Comparison of ENCODE assay signal across 9 mouse cellular contexts in genomic region chr15:98728366-98728765, GRCm38 (mm10). TPM values are rescaled to one million over a fixed set of nuclear protein-coding genes. Genes with fewer than 3 reads are reported as not detected.
DNase-seq lines count a peak whose midpoint lies in the region; ATAC-seq and TF ChIP-seq lines count a peak whose summit lies in the region.
"Had no signal": no experiment of that assay in that cellular context is flagged by ENCODE, and none has a peak within 500 bp of the region (broad histone marks: within the 10 kb centered on the region; RNA-seq: fewer than 3 reads in every experiment).

No protein-coding gene starts in this region.

- no peak for TF ChIP-seq CTCF in heart, postnatal 0 days (IDR thresholded peaks at IDR 0.05; ENCODE audit: low read depth)

- H3K36me3 ChIP-seq in heart, postnatal 0 days (replicated peaks; ENCODE audit: control insufficient read depth, insufficient read depth, low read length): no peaks in the 10 kb centered on the region
- no peaks in the 10 kb centered on the region for H3K36me3 ChIP-seq in kidney, embryonic 15.5 days
- no peaks in the 10 kb centered on the region for H3K36me3 ChIP-seq in midbrain, embryonic 16.5 days (ENCODE audit: control insufficient read depth, insufficient read depth, low read length)

- TF ChIP-seq EP300 in heart, postnatal 0 days (IDR thresholded peaks at IDR 0.05; ENCODE audit: low read depth): no peak

- peak overlapping the region; percentile 61 for H3K4me3 ChIP-seq in heart, postnatal 0 days (ENCODE audit: low read depth, low read length)
- peak overlapping the region; percentile 56 for H3K4me3 ChIP-seq in kidney, embryonic 15.5 days (replicated peaks)
- H3K4me3 ChIP-seq in midbrain, embryonic 16.5 days (ENCODE audit: low read depth, low read length): peak overlapping the region; percentile 41

- no peaks in the 10 kb centered on the region for H3K9me3 ChIP-seq in heart, postnatal 0 days (replicated peaks; ENCODE audit: control insufficient read depth, low read length)
- no peaks in the 10 kb centered on the region for H3K9me3 ChIP-seq in kidney, embryonic 15.5 days (replicated peaks)
- no peaks in the 10 kb centered on the region for H3K9me3 ChIP-seq in midbrain, embryonic 16.5 days (replicated peaks; ENCODE audit: control insufficient read depth, low read length, poor library complexity, severe bottlenecking)

- intact Hi-C loops in heart, postnatal 36 days (cut with DNase I): no loop called here

- H3K4me1 ChIP-seq in heart, postnatal 0 days (ENCODE audit: control insufficient read depth, insufficient read depth): peaks cover 9% of the 10 kb centered on the region
- H3K4me1 ChIP-seq in kidney, embryonic 15.5 days: peaks cover 50% of the 10 kb centered on the region
- H3K4me1 ChIP-seq in midbrain, embryonic 16.5 days (ENCODE audit: control insufficient read depth, insufficient read depth, low read length): peaks cover 11% of the 10 kb centered on the region

- DNase-seq in heart, postnatal 0 days (ENCODE audit: low spot score): no peak
- no peak for DNase-seq in heart, postnatal 36 days
- DNase-seq in spleen, postnatal 10 days (ENCODE audit: low spot score in 2 of 2): no peak
- DNase-seq in ovary, postnatal 14 days (ENCODE audit: low spot score): no peak
- no peak for DNase-seq in ovary, adult 18-20 months (ENCODE audit: low spot score)

- ATAC-seq in heart, postnatal 0 days (ENCODE audit: insufficient read depth, low read depth): no peak
- ATAC-seq in erythroblast, adult 5-6 weeks (replicated peaks; ENCODE audit: low FRiP score, poor library complexity, severe bottlenecking): 0 out of 2 replicates have a peak, but pooled peaks have one; percentile 15
- ATAC-seq in kidney, embryonic 15.5 days (replicated peaks; ENCODE audit: low FRiP score): no peak
- ATAC-seq in midbrain, embryonic 16.5 days: no peak

- no peaks in the 10 kb centered on the region for H3K27me3 ChIP-seq in heart, postnatal 0 days (ENCODE audit: control insufficient read depth, insufficient read depth, low read length)
- H3K27me3 ChIP-seq in kidney, embryonic 15.5 days: 0 out of 2 replicates have a peak, but pooled peaks cover 6% of the 10 kb centered on the region
- peaks cover 9% of the 10 kb centered on the region for H3K27me3 ChIP-seq in midbrain, embryonic 16.5 days (ENCODE audit: control insufficient read depth, insufficient read depth, low read depth, low read length)

- H3K27ac ChIP-seq in heart, postnatal 0 days (ENCODE audit: low read depth): no peak overlapping the region
- no peak overlapping the region for H3K27ac ChIP-seq in kidney, embryonic 15.5 days
- no peak overlapping the region for H3K27ac ChIP-seq in midbrain, embryonic 16.5 days (ENCODE audit: low read length)
- H3K27ac ChIP-seq: macrophage had no signal

- no peak overlapping the region for H3K9ac ChIP-seq in heart, postnatal 0 days (replicated peaks; ENCODE audit: low read depth, low read length)
- no peak overlapping the region for H3K9ac ChIP-seq in kidney, embryonic 15.5 days
- 0 out of 2 replicates have a peak overlapping the region, but pooled peaks have one; percentile 57 for H3K9ac ChIP-seq in midbrain, embryonic 16.5 days (ENCODE audit: low read depth, low read length)

- H3K4me2 ChIP-seq in heart, postnatal 0 days (ENCODE audit: low read depth, low read length): peak overlapping the region; percentile 97
- peak overlapping the region; percentile 94 for H3K4me2 ChIP-seq in kidney, embryonic 15.5 days
- H3K4me2 ChIP-seq in midbrain, embryonic 16.5 days (ENCODE audit: low read length): peak overlapping the region; percentile 92

- 35% methylated on average over 9 of the region's 9 CpGs for WGBS in heart, postnatal 0 days
- 21% methylated on average over 9 of the region's 9 CpGs for WGBS in kidney, embryonic 15.5 days
- 39% methylated on average over 9 of the region's 9 CpGs for WGBS in midbrain, embryonic 16.5 days

RNA-seq across cellular contexts. Expression of gene Fkbp11, which starts 0.4 kb away (rescaled TPM):
- 4.3 and 26.7 TPM in 2 replicates for total RNA-seq in heart, postnatal 0 days (2014; rRNA removed; ENCODE audit: low replicate concordance)
- 21.7 and 22.0 TPM in 2 replicates for polyA plus RNA-seq in heart, postnatal 0 days (2015; fragmentation: Nextera tagmentation; extraction: Ambion mirVana)
- 1 to 10 TPM; 6.2 to 6.7 TPM for total RNA-seq in heart, postnatal 36 days (2021)
- 1.2 TPM in 1 of 2 replicates, not detected in the other for total RNA-seq in erythroblast, adult 5-6 weeks (2015; ENCODE audit: low replicate concordance)
- 0.84 and 1.0 TPM in 2 replicates for total RNA-seq in erythroblast, adult 5-6 weeks (2017; ENCODE audit: low replicate concordance)
- 40.3 and 40.5 TPM in 2 replicates for polyA plus RNA-seq in kidney, embryonic 15.5 days (2015; fragmentation: Nextera tagmentation; extraction: Ambion mirVana)
- 2.3 and 4.0 TPM in 2 replicates for polyA plus RNA-seq in midbrain, embryonic 16.5 days (2015; fragmentation: Nextera tagmentation; extraction: Ambion mirVana)

RNA-seq across cellular contexts. Expression of gene Ccdc65, which starts 20.4 kb away (rescaled TPM):
- 0.77 TPM in 1 of 2 replicates, not detected in the other for total RNA-seq in heart, postnatal 0 days (2014; rRNA removed; ENCODE audit: low replicate concordance)
- polyA plus RNA-seq in heart, postnatal 0 days (2015; fragmentation: Nextera tagmentation; extraction: Ambion mirVana): 0.25 and 0.86 TPM in 2 replicates
- under 1 TPM; 0.33 to 0.42 TPM for total RNA-seq in heart, postnatal 36 days (2021)
- not detected in 2 replicates for total RNA-seq in erythroblast, adult 5-6 weeks (2015; ENCODE audit: low replicate concordance)
- total RNA-seq in erythroblast, adult 5-6 weeks (2017; ENCODE audit: low replicate concordance): not detected in 2 replicates
- 0.73 and 1.1 TPM in 2 replicates for polyA plus RNA-seq in kidney, embryonic 15.5 days (2015; fragmentation: Nextera tagmentation; extraction: Ambion mirVana)
- 9.3 and 12.0 TPM in 2 replicates for polyA plus RNA-seq in midbrain, embryonic 16.5 days (2015; fragmentation: Nextera tagmentation; extraction: Ambion mirVana)

RNA-seq across cellular contexts. Expression of gene Arf3, which starts 34.6 kb away (rescaled TPM):
- total RNA-seq in heart, postnatal 0 days (2014; rRNA removed; ENCODE audit: low replicate concordance): 27.6 and 28.7 TPM in 2 replicates
- 15.9 and 17.3 TPM in 2 replicates for polyA plus RNA-seq in heart, postnatal 0 days (2015; fragmentation: Nextera tagmentation; extraction: Ambion mirVana)
- 10 to 100 TPM; 20.8 to 20.9 TPM for total RNA-seq in heart, postnatal 36 days (2021)
- 7.1 and 8.4 TPM in 2 replicates for total RNA-seq in erythroblast, adult 5-6 weeks (2015; ENCODE audit: low replicate concordance)
- total RNA-seq in erythroblast, adult 5-6 weeks (2017; ENCODE audit: low replicate concordance): 4.6 and 8.1 TPM in 2 replicates
- polyA plus RNA-seq in kidney, embryonic 15.5 days (2015; fragmentation: Nextera tagmentation; extraction: Ambion mirVana): 51.9 and 55.6 TPM in 2 replicates
- 96.4 and 102 TPM in 2 replicates for polyA plus RNA-seq in midbrain, embryonic 16.5 days (2015; fragmentation: Nextera tagmentation; extraction: Ambion mirVana)

RNA-seq across cellular contexts. Expression of gene Wnt10b, which starts 49.6 kb away (rescaled TPM):
- not detected in 2 replicates for total RNA-seq in heart, postnatal 0 days (2014; rRNA removed; ENCODE audit: low replicate concordance)
- 0.07 TPM in 1 of 2 replicates, not detected in the other for polyA plus RNA-seq in heart, postnatal 0 days (2015; fragmentation: Nextera tagmentation; extraction: Ambion mirVana)
- under 1 TPM; 0.27 to 0.33 TPM for total RNA-seq in heart, postnatal 36 days (2021)
- 1.0 TPM in 1 of 2 replicates, not detected in the other for total RNA-seq in erythroblast, adult 5-6 weeks (2015; ENCODE audit: low replicate concordance)
- not detected in 2 replicates for total RNA-seq in erythroblast, adult 5-6 weeks (2017; ENCODE audit: low replicate concordance)
- 0.12 and 0.31 TPM in 2 replicates for polyA plus RNA-seq in kidney, embryonic 15.5 days (2015; fragmentation: Nextera tagmentation; extraction: Ambion mirVana)
- not detected in 2 replicates for polyA plus RNA-seq in midbrain, embryonic 16.5 days (2015; fragmentation: Nextera tagmentation; extraction: Ambion mirVana)
- polyA plus RNA-seq: macrophage had no signal

RNA-seq across cellular contexts. Expression of gene Rnd1, which starts 51.1 kb away (rescaled TPM):
- 7.1 and 13.0 TPM in 2 replicates for total RNA-seq in heart, postnatal 0 days (2014; rRNA removed; ENCODE audit: low replicate concordance)
- polyA plus RNA-seq in heart, postnatal 0 days (2015; fragmentation: Nextera tagmentation; extraction: Ambion mirVana): 1.0 and 1.1 TPM in 2 replicates
- total RNA-seq in heart, postnatal 36 days (2021): 1 to 10 TPM; 1.1 to 1.4 TPM
- total RNA-seq in erythroblast, adult 5-6 weeks (2015; ENCODE audit: low replicate concordance): 4.4 TPM in 1 of 2 replicates, not detected in the other
- 0.42 and 2.2 TPM in 2 replicates for total RNA-seq in erythroblast, adult 5-6 weeks (2017; ENCODE audit: low replicate concordance)
- polyA plus RNA-seq in kidney, embryonic 15.5 days (2015; fragmentation: Nextera tagmentation; extraction: Ambion mirVana): 0.62 and 0.99 TPM in 2 replicates
- polyA plus RNA-seq in midbrain, embryonic 16.5 days (2015; fragmentation: Nextera tagmentation; extraction: Ambion mirVana): 15.5 and 19.8 TPM in 2 replicates
